Mouse (Mus musculus) heart, postnatal 0 days (tissue): ENCODE results near the gene Wnt9b. TPM values are rescaled to one million over a fixed set of nuclear protein-coding genes. Genes with fewer than 3 reads are reported as not detected.
A peak's percentile ranks its signal among the peaks of the same experiment; 100 is the strongest.

Source experiments
- ATAC-seq: fragments of 200-750 bp; cut with Nextera tagmentation; 2 replicates; pipeline ENCODE4 v1.8.0; 2017; ENCODE audit warnings: low read depth, moderate number of reproducible peaks, moderate library complexity; ENCODE audit not compliant: insufficient read depth
- DNase-seq: peaks from one replicate; pipeline ENCODE4 v3.0.0-alpha.2; 2016; ENCODE audit warnings: low spot score
- H3K27ac ChIP-seq: fragments of 300-500 bp; sonication (generic); 2 replicates; pipeline ENCODE4 v1.5.1; 2014; ENCODE audit warnings: low read depth, mild to moderate bottlenecking
- H3K27me3 ChIP-seq: fragments of 300-500 bp; sonication (generic); 2 replicates; pipeline ENCODE4 v1.6.1; 2014; ENCODE audit warnings: low read length, mixed read lengths; ENCODE audit not compliant: control insufficient read depth, insufficient read depth
- H3K36me3 ChIP-seq: fragments of 300-500 bp; sonication (generic); replicated peaks from 2 replicates; pipeline ENCODE4 v1.6.1; 2014; ENCODE audit warnings: low read length, mixed read lengths; ENCODE audit not compliant: control insufficient read depth, insufficient read depth
- H3K4me1 ChIP-seq: fragments of 300-500 bp; sonication (generic); 2 replicates; pipeline ENCODE4 v1.6.1; 2014; ENCODE audit warnings: antibody characterized with exemption; ENCODE audit not compliant: control insufficient read depth, insufficient read depth
- H3K4me2 ChIP-seq: fragments of 300-500 bp; sonication (generic); 2 replicates; pipeline ENCODE4 v1.6.1; 2014; ENCODE audit warnings: low read depth, mild to moderate bottlenecking, low read length, moderate library complexity
- H3K4me3 ChIP-seq: fragments of 300-500 bp; sonication (generic); 2 replicates; pipeline ENCODE4 v1.5.1; 2014; ENCODE audit warnings: low read depth, low read length
- H3K9ac ChIP-seq: fragments of 300-500 bp; sonication (generic); replicated peaks from 2 replicates; pipeline ENCODE4 v1.6.1; 2014; ENCODE audit warnings: low read depth, low read length, mixed read lengths
- H3K9me3 ChIP-seq: fragments of 300-500 bp; sonication (generic); replicated peaks from 2 replicates; pipeline ENCODE4 v1.6.1; 2016; ENCODE audit warnings: low read length; ENCODE audit not compliant: control insufficient read depth
- CTCF ChIP-seq: IDR thresholded peaks from 2 replicates; pipeline ENCODE4 v1.5.1; 2016; ENCODE audit warnings: antibody characterized with exemption, control low read depth, low read depth
- EP300 ChIP-seq: IDR thresholded peaks from 2 replicates; pipeline ENCODE4 v1.6.1; 2016; ENCODE audit warnings: antibody characterized with exemption, low read depth
- WGBS: fragments of 180-500 bp; shearing (Covaris S2); extraction: QIAGEN DNeasy Blood & Tissue Kit; methylation state at CpG from one replicate; pipeline ENCODE4 v1.1.7; 2014; 5-methylcytosine and 5-hydroxymethylcytosine counted together
- polyA plus RNA-seq: library from polyadenylated mRNA; unstranded; fragments of >200 nt; fragmentation: Nextera tagmentation; extraction: Ambion mirVana; gene quantifications from 2 replicates; pipeline ENCODE4 v1.2.1, GENCODE M21; 2015
- total RNA-seq: library from RNA; depleted of rRNA; stranded (reverse); fragments of >200 nt; gene quantifications from 2 replicates; pipeline ENCODE4 v1.2.3, GENCODE M21; 2014; ENCODE audit warnings: low replicate concordance; rRNA removed

The Wnt9b gene
- total and polyA plus RNA-seq, 2 experiments from 2014 or later: 0.59 to 0.92 TPM

GRCm38 (mm10) chr11:103688980-103689378, 60.6 kb downstream of the Wnt9b start:
- no peak overlapping the region for H3K4me2 ChIP-seq
- peaks cover 36% of the 10 kb centered on the region for H3K4me1 ChIP-seq
- WGBS: 32% methylated on average over 3 of the region's 3 CpGs
- TF ChIP-seq EP300 (no peak), CTCF (no peak)
- DNase-seq: no peak
- peak overlapping the region; percentile 52; the same call in 1 of the 2 replicates for H3K27ac ChIP-seq
- no peaks in the 10 kb centered on the region for H3K27me3 ChIP-seq
- ATAC-seq: no peak
- no peak overlapping the region for H3K4me3 ChIP-seq
- H3K36me3 ChIP-seq: peaks cover 47% of the 10 kb centered on the region
- H3K9ac ChIP-seq: no peak overlapping the region
- H3K9me3 ChIP-seq: no peaks in the 10 kb centered on the region

- Histone ChIP-seq H3K9ac (no peak overlapping the region), H3K27ac (peak overlapping the region; percentile 52; the same call in 1 of the 2 replicates), H3K4me3 (no peak overlapping the region), H3K9me3 (no peaks in the 10 kb centered on the region), H3K4me2 (no peak overlapping the region; the same call in 1 of the 2 replicates), H3K4me1 (peaks cover 36% of the 10 kb centered on the region), H3K27me3 (no peaks in the 10 kb centered on the region), H3K36me3 (peaks cover 53% of the 10 kb centered on the region)
- no peak for DNase-seq
- no peak for ATAC-seq
- WGBS: 23% methylated on average over 6 of the region's 6 CpGs
- TF ChIP-seq CTCF: no peak
- no peak for TF ChIP-seq EP300
Observed at GRCm38 (mm10) chr11:103688271-103688979, 61.2 kb downstream of the Wnt9b start.

- TF ChIP-seq EP300 (no peak), CTCF (no peak)
- no peak overlapping the region for H3K27ac ChIP-seq
- H3K9ac ChIP-seq: no peak overlapping the region
- no peaks in the 10 kb centered on the region for H3K9me3 ChIP-seq
- H3K4me1 ChIP-seq: peaks cover 33% of the 10 kb centered on the region
- no peak overlapping the region for H3K4me3 ChIP-seq
- peaks cover 70% of the 10 kb centered on the region for H3K36me3 ChIP-seq
- ATAC-seq: no peak
- no peak overlapping the region for H3K4me2 ChIP-seq
- 60% methylated on average over 6 of the region's 6 CpGs for WGBS
- DNase-seq: no peak
- no peaks in the 10 kb centered on the region for H3K27me3 ChIP-seq
Observed at GRCm38 (mm10) chr11:103686706-103687105, 62.9 kb downstream of the Wnt9b start.

- DNase-seq: no peak
- Histone ChIP-seq H3K4me1 (peaks cover 20% of the 10 kb centered on the region), H3K4me2 (no peak overlapping the region), H3K36me3 (peaks cover 84% of the 10 kb centered on the region), H3K9ac (no peak overlapping the region), H3K27me3 (no peaks in the 10 kb centered on the region), H3K9me3 (no peaks in the 10 kb centered on the region), H3K4me3 (no peak overlapping the region), H3K27ac (no peak overlapping the region)
- ATAC-seq: no peak; the same call in 1 of the 2 replicates
- WGBS: 48% methylated on average over 7 of the region's 7 CpGs
- TF ChIP-seq EP300: no peak
- TF ChIP-seq CTCF: no peak
Observed at GRCm38 (mm10) chr11:103685261-103685736, 64.3 kb downstream of the Wnt9b start.

- Histone ChIP-seq H3K27ac (no peak overlapping the region), H3K4me1 (peaks cover 7% of the 10 kb centered on the region), H3K9me3 (no peaks in the 10 kb centered on the region), H3K9ac (no peak overlapping the region), H3K27me3 (no peaks in the 10 kb centered on the region), H3K4me3 (no peak overlapping the region), H3K4me2 (no peak overlapping the region), H3K36me3 (peaks cover 94% of the 10 kb centered on the region)
- ATAC-seq: peak; percentile 27; the same call in 1 of the 2 replicates
- TF ChIP-seq EP300 (no peak), CTCF (no peak)
- DNase-seq: no peak
- WGBS: 68% methylated on average over 11 of the region's 11 CpGs
Observed at GRCm38 (mm10) chr11:103683667-103684334, 65.8 kb downstream of the Wnt9b start.

Other genes starting within 250 kb of the Wnt9b start
- not detected in 2 replicates for gene Lrrc37a, start 245.2 kb downstream of the Wnt9b start, total RNA-seq
- gene Lrrc37a, start 245.2 kb downstream of the Wnt9b start, polyA plus RNA-seq: not detected in 2 replicates
- not detected in 2 replicates for gene Gm884, start 128.7 kb downstream of the Wnt9b start, total RNA-seq
- not detected in 2 replicates for gene Gm884, start 128.7 kb downstream of the Wnt9b start, polyA plus RNA-seq
- not detected in 2 replicates for gene Lyzl6, start 110.9 kb downstream of the Wnt9b start, total RNA-seq
- gene Lyzl6, start 110.9 kb downstream of the Wnt9b start, polyA plus RNA-seq: not detected in 2 replicates
- not detected in 2 replicates for gene Rprml, start 100.3 kb downstream of the Wnt9b start, total RNA-seq
- 0.15 TPM in 2 replicates for gene Rprml, start 100.3 kb downstream of the Wnt9b start, polyA plus RNA-seq
- 72.7 and 73.8 TPM in 2 replicates for gene Gosr2, start 51.9 kb downstream of the Wnt9b start, total RNA-seq
- 52.5 and 56.8 TPM in 2 replicates for gene Gosr2, start 51.9 kb downstream of the Wnt9b start, polyA plus RNA-seq
- not detected in 2 replicates for gene Wnt3, start 24.3 kb upstream of the Wnt9b start, total RNA-seq
- not detected in 2 replicates for gene Wnt3, start 24.3 kb upstream of the Wnt9b start, polyA plus RNA-seq
- gene Nsf, start 204.2 kb upstream of the Wnt9b start, total RNA-seq: 18.5 and 25.2 TPM in 2 replicates
- 24.9 and 25.1 TPM in 2 replicates for gene Nsf, start 204.2 kb upstream of the Wnt9b start, polyA plus RNA-seq
- gene Arf2, start 216.9 kb upstream of the Wnt9b start, total RNA-seq: 47.7 and 53.5 TPM in 2 replicates
- gene Arf2, start 216.9 kb upstream of the Wnt9b start, polyA plus RNA-seq: 55.1 and 63.5 TPM in 2 replicates